Mouse (Mus musculus) embryo, embryonic 9.5 days (tissue): ENCODE data around the gene Mcm2.
A peak's percentile ranks its signal among the peaks of the same experiment; 100 is the strongest.

Experiments
- DNase-seq: peaks from one replicate; pipeline ENCODE4 v3.0.0-alpha.2; 2017; ENCODE audit errors: extremely low spot score

Mcm2 gene

GRCm38 (mm10) chr6:88926870-88927269 lies 28.3 kb upstream of the Mcm2 start:
- no peak for DNase-seq

GRCm38 (mm10) chr6:88925640-88926205 lies 27.1 kb upstream of the Mcm2 start:
- peak; percentile 84 for DNase-seq

- DNase-seq: peak; percentile 49
Measured at GRCm38 (mm10) chr6:88924502-88925275, 26.1 kb upstream of the Mcm2 start.

- DNase-seq: no peak
Measured at GRCm38 (mm10) chr6:88918802-88919201, 20.2 kb upstream of the Mcm2 start.

DNA sequence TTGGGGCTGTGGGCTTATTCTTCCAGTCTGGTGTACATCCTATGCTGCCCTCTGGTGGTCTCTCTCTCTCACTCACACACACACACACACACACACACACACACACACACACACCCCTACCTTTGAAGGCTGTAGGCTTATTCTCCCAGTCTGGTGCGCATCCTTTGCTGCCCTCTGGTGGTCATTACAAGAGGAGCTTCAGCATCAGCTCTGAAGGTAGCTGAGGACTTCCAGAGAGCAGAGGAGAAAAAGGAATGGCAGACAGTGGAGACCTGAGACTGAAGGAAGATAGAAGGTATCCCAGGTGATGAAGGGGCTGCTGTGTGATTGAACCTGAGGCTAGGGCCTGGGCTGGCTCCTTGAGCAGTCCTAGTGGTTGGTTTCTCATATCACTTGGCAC lies 17.6 kb upstream of the Mcm2 start:
- DNase-seq: no peak

GRCm38 (mm10) chr6:88915510-88915909 lies 16.9 kb upstream of the Mcm2 start:
- no peak for DNase-seq

DNA sequence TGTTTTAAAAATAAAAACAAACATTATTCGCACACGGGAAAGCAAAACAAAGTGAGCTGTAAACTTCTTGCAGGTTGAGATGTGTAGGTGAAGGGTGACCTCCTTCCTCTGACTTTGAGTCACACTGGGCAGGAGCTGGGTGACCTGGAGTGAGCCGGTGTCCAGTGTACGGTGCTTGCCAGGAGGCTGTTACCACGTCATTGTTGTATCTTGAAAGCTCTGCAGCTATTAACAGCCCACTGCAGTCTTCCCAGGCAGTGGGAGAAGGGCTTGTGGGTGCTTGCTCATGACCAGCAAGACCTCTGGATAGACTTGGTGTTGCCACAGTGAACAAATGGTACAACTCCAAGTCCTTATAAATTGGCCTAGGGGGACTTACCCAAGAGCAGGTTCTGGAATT lies 16.2 kb upstream of the Mcm2 start:
- no peak for DNase-seq

GRCm38 (mm10) chr6:88913440-88913839 lies 14.9 kb upstream of the Mcm2 start:
- DNase-seq: no peak

DNA sequence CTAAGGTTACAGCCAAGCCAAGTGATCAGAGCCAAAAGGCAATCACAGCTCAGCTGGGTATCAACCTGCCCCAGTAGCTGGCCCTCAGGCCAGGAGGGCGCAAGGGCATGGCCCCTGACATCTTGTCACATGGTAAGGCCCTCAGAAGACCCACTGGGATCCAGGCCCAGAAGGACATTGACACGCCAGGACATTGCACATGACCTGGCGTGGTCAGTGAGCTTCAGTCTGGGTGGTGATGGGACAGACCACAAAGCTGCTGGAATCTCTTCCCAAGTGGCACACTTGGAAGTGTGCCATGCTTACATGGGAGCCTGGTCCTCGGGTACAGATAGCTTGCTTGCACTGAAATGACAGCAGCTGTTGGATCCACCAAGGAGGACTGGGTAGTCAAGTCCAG lies 14.4 kb upstream of the Mcm2 start:
- no peak for DNase-seq

- no peak for DNase-seq
Measured at GRCm38 (mm10) chr6:88909151-88909550, 10.6 kb upstream of the Mcm2 start.

- DNase-seq: peak; percentile 76
Measured at GRCm38 (mm10) chr6:88906369-88907108, 8.0 kb upstream of the Mcm2 start.

DNA sequence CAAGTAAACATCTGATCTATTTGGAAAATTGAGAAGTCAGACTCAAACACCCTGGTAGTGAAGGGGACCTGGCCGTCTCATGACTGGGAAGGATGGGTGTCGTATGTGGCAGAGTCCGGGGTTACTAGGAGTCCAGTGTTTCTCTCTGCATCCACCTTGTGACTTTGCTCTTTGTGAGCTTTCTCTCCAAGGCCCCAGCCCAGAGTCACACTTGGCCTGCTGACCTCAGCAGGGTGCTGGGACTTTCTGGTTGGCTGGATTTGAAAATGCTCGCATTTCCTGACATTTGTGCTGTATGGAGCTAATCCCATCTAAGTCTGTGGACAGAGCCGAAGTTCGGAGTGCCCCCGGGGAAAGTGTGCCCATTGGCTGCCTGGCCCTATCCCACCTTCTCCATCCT lies 6.5 kb upstream of the Mcm2 start:
- DNase-seq: no peak

DNA sequence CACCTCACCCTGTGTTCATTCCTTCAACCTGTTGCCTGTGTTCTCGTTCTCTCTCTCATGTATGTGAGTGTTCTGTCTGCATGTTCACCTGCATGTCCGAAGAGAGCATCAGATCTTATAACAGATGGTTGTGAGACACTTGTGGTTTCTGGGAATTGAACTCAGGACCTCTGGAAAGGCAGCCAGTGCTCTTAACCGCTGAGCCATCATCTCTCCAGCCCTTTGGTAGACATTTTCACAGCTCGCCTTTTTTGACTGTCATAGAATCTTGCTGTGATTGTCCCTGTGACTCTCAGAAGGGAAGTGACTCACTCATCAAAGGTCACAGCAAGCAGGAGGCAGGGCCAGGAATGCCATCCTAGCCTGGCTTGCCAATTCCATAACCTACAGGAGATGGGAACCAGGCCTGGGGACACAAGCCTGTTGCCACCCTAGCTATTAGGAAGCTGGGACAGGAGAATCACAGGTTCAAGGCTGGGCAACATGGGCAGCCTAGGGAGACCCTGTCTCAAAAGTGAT lies 5.9 kb upstream of the Mcm2 start:
- DNase-seq: no peak

GRCm38 (mm10) chr6:88903708-88904107 lies 5.1 kb upstream of the Mcm2 start:
- DNase-seq: no peak

DNA sequence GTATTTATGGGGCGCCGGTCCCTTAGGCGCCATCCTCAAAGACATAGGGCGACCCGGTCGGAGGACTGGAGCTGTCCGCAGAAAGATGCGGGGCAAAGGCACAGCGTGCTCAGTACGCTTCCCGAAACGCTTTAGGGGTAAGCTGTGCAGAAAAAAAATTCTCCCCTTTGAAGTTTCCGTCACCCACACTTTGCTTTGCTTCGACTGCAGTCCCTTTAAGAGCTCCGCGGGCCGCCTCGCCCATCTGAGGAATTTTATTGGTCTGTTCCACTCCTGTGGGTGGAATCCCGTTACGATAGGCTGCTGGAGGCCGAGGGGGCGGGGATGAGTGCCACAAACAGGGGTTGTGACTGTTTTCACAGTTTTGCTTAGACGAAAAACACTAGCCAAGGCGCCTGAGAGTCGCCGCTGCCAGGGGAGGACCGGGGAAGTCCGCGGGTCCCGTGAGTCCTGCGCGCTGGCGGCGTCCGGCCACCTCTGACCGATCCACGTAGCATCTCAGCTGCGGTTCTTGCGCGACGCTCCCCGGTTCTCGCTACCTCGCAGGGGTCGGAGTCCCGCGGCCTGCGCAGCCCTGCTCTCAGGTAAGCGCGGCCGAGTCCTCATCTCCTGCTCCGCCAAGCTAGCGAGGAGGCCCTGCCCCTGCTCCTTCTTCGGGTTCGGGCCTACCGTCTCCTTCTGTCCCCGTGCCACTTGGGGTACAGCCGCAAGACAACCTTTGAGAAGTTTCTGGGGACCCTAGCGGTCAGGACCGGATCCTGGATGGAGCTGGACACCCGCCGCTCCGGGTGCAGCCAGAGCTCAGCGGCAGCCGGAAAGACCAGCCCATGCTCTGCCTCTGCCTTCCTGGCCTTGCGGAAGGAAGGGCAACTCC lies 3.6 kb upstream of the Mcm2 start, which contains the start of gene Tpra1:
Gene Tpra1 (plus strand): TSS at position 305 of the 874 bp plus-strand sequence.
- DNase-seq: peak; percentile 94

DNA sequence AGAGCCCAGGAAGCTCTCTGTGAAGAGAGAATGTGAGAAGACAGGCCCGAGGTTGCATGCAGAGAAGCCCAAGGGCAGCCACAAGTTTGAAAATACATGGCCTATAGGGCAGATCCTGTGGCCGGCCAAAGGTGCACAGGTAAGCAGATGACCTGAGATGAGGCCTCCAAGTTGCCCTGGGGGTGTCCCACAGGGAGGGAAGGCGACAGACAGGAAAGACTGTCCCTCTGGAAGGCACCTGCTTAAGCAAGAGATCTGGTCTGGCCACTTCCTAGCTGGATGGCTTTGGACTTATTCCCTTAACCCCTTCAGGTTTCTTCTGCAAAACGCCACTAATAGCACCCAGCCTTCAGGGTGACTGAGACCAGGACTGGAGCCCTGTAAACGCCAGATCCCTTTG lies 2.9 kb upstream of the Mcm2 start:
- no peak for DNase-seq

- no peak for DNase-seq
Measured at GRCm38 (mm10) chr6:88899628-88900027, 1.0 kb upstream of the Mcm2 start.

DNA sequence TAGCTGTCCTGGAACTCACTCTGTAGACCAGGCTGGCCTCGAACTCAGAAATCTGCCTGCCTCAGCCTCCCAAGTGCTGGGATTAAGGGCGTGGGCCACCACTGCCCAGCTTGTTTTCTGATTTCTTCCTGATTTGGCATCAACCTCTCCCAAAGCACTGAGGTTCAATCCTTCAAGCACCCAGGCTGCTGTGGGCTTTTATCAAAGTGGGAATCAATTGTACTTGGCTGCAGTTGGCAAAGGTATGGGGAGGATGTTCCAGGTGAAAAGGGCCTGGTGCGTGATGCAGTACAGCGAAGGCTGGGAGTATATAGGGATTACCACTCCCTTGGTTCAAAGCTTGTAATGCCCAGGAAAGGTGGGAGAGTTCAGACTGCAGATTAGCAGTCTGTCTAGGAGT lies 506 bp upstream of the Mcm2 start:
- DNase-seq: no peak

GRCm38 (mm10) chr6:88897246-88897645 lies 1.3 kb downstream of the Mcm2 start:
- DNase-seq: no peak

- no peak for DNase-seq
Measured at GRCm38 (mm10) chr6:88895943-88896342, 2.6 kb downstream of the Mcm2 start.

GRCm38 (mm10) chr6:88893559-88893958 lies 5.0 kb downstream of the Mcm2 start:
- DNase-seq: peak; percentile 44

DNA sequence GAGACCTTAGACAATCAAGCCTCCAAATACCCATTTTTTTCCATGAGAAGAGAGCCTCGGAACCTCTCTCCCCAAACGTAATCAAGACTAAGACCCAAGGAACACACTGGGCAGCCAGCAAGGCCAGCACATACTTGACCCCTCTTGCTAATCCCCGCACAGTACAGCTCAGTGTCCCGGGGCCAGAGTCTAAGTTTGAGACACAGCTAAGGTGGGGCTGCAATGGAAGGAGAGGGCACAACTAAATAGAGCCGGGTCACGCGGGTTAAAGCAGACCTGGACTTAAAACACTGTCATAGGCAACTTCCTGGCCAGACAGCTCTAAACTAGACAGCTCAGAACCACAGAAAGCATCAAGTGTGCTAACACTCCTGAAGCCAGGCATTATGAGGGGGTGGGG lies 7.7 kb downstream of the Mcm2 start:
- DNase-seq: no peak
